Mouse (Mus musculus): ENCODE measurements around the gene Shpk. TPM values are rescaled to one million over a fixed set of nuclear protein-coding genes. Genes with fewer than 3 reads are reported as not detected.
A peak's percentile ranks its signal among the peaks of the same experiment; 100 is the strongest.

The Shpk gene
- polyA plus RNA-seq, 1 experiment from 2014 or later, result 1.3 TPM

- ATAC-seq (ENCODE audit: insufficient read depth) (no peak), DNase-seq (no peak)
- Histone ChIP-seq H3K27me3 (ENCODE audit: insufficient read depth, low read length) (no peaks in the 10 kb centered on the region), H3K36me3 (ENCODE audit: insufficient read depth) (no peaks in the 10 kb centered on the region), H3K4me3 (ENCODE audit: low read depth, low read length) (no peak overlapping the region), H3K9me3 (ENCODE audit: low read depth, low read length) (no peaks in the 10 kb centered on the region), H3K27ac (ENCODE audit: low read depth) (no peak overlapping the region), H3K4me2 (no peak overlapping the region), H3K4me1 (ENCODE audit: insufficient read depth) (no peaks in the 10 kb centered on the region), H3K9ac (no peak overlapping the region)
- WGBS, result 84% methylated on average over 1 of the region's 1 CpGs
- TF ChIP-seq CTCF (IDR thresholded peaks at IDR 0.05; ENCODE audit: low read depth), result no peak
Observed at GRCm38 (mm10) chr11:73220651-73221050, 21.4 kb downstream of the Shpk start.

- H3K4me2 ChIP-seq, result no peak overlapping the region
- WGBS, result 21% methylated on average over 5 of the region's 5 CpGs
- no peak overlapping the region for H3K9ac ChIP-seq
- H3K4me1 ChIP-seq (ENCODE audit: insufficient read depth), result no peaks in the 10 kb centered on the region
- DNase-seq, result no peak
- no peak for TF ChIP-seq CTCF (IDR thresholded peaks at IDR 0.05; ENCODE audit: low read depth)
- no peak overlapping the region for H3K4me3 ChIP-seq (ENCODE audit: low read depth, low read length)
- H3K36me3 ChIP-seq (ENCODE audit: insufficient read depth), result no peaks in the 10 kb centered on the region
- no peaks in the 10 kb centered on the region for H3K9me3 ChIP-seq (ENCODE audit: low read depth, low read length)
- ATAC-seq (ENCODE audit: insufficient read depth), result no peak
- no peaks in the 10 kb centered on the region for H3K27me3 ChIP-seq (ENCODE audit: insufficient read depth, low read length)
- H3K27ac ChIP-seq (ENCODE audit: low read depth), result no peak overlapping the region
Observed at GRCm38 (mm10) chr11:73222846-73223245, 23.6 kb downstream of the Shpk start.

- Histone ChIP-seq H3K9ac (no peak overlapping the region), H3K27me3 (ENCODE audit: insufficient read depth, low read length) (no peaks in the 10 kb centered on the region), H3K4me2 (no peak overlapping the region), H3K4me3 (ENCODE audit: low read depth, low read length) (no peak overlapping the region), H3K9me3 (ENCODE audit: low read depth, low read length) (no peaks in the 10 kb centered on the region), H3K36me3 (ENCODE audit: insufficient read depth) (no peaks in the 10 kb centered on the region), H3K4me1 (ENCODE audit: insufficient read depth) (no peaks in the 10 kb centered on the region), H3K27ac (ENCODE audit: low read depth) (no peak overlapping the region)
- peak; percentile 41 for TF ChIP-seq CTCF (IDR thresholded peaks at IDR 0.05; ENCODE audit: low read depth)
- DNase-seq (no peak), ATAC-seq (ENCODE audit: insufficient read depth) (no peak)
- 66% methylated on average over 2 of the region's 2 CpGs for WGBS
Observed at GRCm38 (mm10) chr11:73223966-73224365, 24.7 kb downstream of the Shpk start.

- H3K27me3 ChIP-seq (ENCODE audit: insufficient read depth, low read length), result no peaks in the 10 kb centered on the region
- H3K9me3 ChIP-seq (ENCODE audit: low read depth, low read length), result no peaks in the 10 kb centered on the region
- H3K4me3 ChIP-seq (ENCODE audit: low read depth, low read length), result no peak overlapping the region
- no peak for TF ChIP-seq CTCF (IDR thresholded peaks at IDR 0.05; ENCODE audit: low read depth)
- no peak overlapping the region for H3K4me2 ChIP-seq
- no peak overlapping the region for H3K9ac ChIP-seq
- H3K4me1 ChIP-seq (ENCODE audit: insufficient read depth), result no peaks in the 10 kb centered on the region
- ATAC-seq (ENCODE audit: insufficient read depth), result no peak
- H3K27ac ChIP-seq (ENCODE audit: low read depth), result no peak overlapping the region
- WGBS, result 82% methylated on average over 6 of the region's 6 CpGs
- H3K36me3 ChIP-seq (ENCODE audit: insufficient read depth), result no peaks in the 10 kb centered on the region
- no peak for DNase-seq
Observed at GRCm38 (mm10) chr11:73225856-73226255, 26.6 kb downstream of the Shpk start.

- no peak for ATAC-seq (ENCODE audit: insufficient read depth)
- 67% methylated on average over 5 of the region's 5 CpGs for WGBS
- Histone ChIP-seq H3K27ac (ENCODE audit: low read depth) (no peak overlapping the region), H3K4me3 (ENCODE audit: low read depth, low read length) (no peak overlapping the region), H3K4me2 (no peak overlapping the region), H3K9ac (no peak overlapping the region), H3K4me1 (ENCODE audit: insufficient read depth) (no peaks in the 10 kb centered on the region), H3K9me3 (ENCODE audit: low read depth, low read length) (no peaks in the 10 kb centered on the region), H3K27me3 (ENCODE audit: insufficient read depth, low read length) (no peaks in the 10 kb centered on the region), H3K36me3 (ENCODE audit: insufficient read depth) (no peaks in the 10 kb centered on the region)
- no peak for DNase-seq
- TF ChIP-seq CTCF (IDR thresholded peaks at IDR 0.05; ENCODE audit: low read depth), result no peak
Observed at GRCm38 (mm10) chr11:73228881-73229280, 29.6 kb downstream of the Shpk start.

- ATAC-seq (ENCODE audit: insufficient read depth) (no peak), DNase-seq (no peak)
- Histone ChIP-seq H3K9me3 (ENCODE audit: low read depth, low read length) (no peaks in the 10 kb centered on the region), H3K27ac (ENCODE audit: low read depth) (no peak overlapping the region), H3K36me3 (ENCODE audit: insufficient read depth) (no peaks in the 10 kb centered on the region), H3K4me2 (no peak overlapping the region), H3K4me1 (ENCODE audit: insufficient read depth) (no peaks in the 10 kb centered on the region), H3K9ac (no peak overlapping the region), H3K4me3 (ENCODE audit: low read depth, low read length) (no peak overlapping the region), H3K27me3 (ENCODE audit: insufficient read depth, low read length) (no peaks in the 10 kb centered on the region)
- 80% methylated on average over 5 of the region's 5 CpGs for WGBS
- TF ChIP-seq CTCF (IDR thresholded peaks at IDR 0.05; ENCODE audit: low read depth), result no peak
Observed at GRCm38 (mm10) chr11:73230081-73230480, 30.8 kb downstream of the Shpk start.

- Histone ChIP-seq H3K4me2 (no peak overlapping the region), H3K27ac (ENCODE audit: low read depth) (no peak overlapping the region), H3K9me3 (ENCODE audit: low read depth, low read length) (no peaks in the 10 kb centered on the region), H3K4me1 (ENCODE audit: insufficient read depth) (peaks cover 12% of the 10 kb centered on the region), H3K9ac (no peak overlapping the region), H3K27me3 (ENCODE audit: insufficient read depth, low read length) (no peaks in the 10 kb centered on the region), H3K36me3 (ENCODE audit: insufficient read depth) (no peaks in the 10 kb centered on the region), H3K4me3 (ENCODE audit: low read depth, low read length) (no peak overlapping the region)
- no peak for TF ChIP-seq CTCF (IDR thresholded peaks at IDR 0.05; ENCODE audit: low read depth)
- 34% methylated on average over 2 of the region's 2 CpGs for WGBS
- DNase-seq (no peak), ATAC-seq (ENCODE audit: insufficient read depth) (no peak)
Observed at GRCm38 (mm10) chr11:73232513-73232912, 33.3 kb downstream of the Shpk start.

GRCm38 (mm10) chr11:73233992-73234391, 34.7 kb downstream of the Shpk start, which contains the start of gene Trpv1:
TSS of gene Trpv1 (plus strand) at chr11:73234292.
- Histone ChIP-seq H3K9me3 (ENCODE audit: low read depth, low read length) (no peaks in the 10 kb centered on the region), H3K4me3 (ENCODE audit: low read depth, low read length) (no peak within 1 kb of the TSS), H3K27ac (ENCODE audit: low read depth) (no peak within 1 kb of the TSS), H3K4me2 (no peak within 1 kb of the TSS), H3K9ac (no peak within 1 kb of the TSS), H3K27me3 (ENCODE audit: insufficient read depth, low read length) (no peaks in the 10 kb centered on the region), H3K36me3 (ENCODE audit: insufficient read depth) (no peaks in the 10 kb centered on the region), H3K4me1 (ENCODE audit: insufficient read depth) (peaks cover 12% of the 10 kb centered on the region)
- TF ChIP-seq CTCF (IDR thresholded peaks at IDR 0.05; ENCODE audit: low read depth), result no peak
- no peak for ATAC-seq (ENCODE audit: insufficient read depth)
- WGBS, result 82% methylated on average over 5 of the region's 5 CpGs
- no peak for DNase-seq

Data from lung, embryonic 14.5 days (tissue).